31 mouse cellular contexts compared by ENCODE assay signal in the genomic region with DNA sequence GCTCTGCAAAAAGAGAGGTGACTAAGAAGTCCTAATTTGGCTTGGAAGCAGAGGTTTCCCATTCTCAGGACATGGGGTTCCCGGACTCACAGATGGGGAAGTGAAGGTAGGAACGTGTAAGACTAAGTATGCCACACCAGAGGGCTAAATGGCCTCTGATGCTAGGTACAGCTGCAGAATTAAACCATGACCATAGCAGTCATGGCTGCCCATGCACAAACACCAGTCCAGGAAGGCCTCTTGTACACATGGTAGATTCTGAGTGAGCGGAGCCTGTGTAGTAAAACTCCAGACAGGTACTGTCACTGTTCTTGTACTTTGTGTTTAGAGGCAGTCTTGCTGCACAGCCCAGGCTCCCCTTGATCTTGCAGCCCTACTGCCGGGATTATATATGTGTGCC. TPM values are rescaled to one million over a fixed set of nuclear protein-coding genes. Genes with fewer than 3 reads are reported as not detected.
"Had no signal": no experiment of that assay in that cellular context is flagged by ENCODE, and none has a peak within 500 bp of the region (broad histone marks: within the 10 kb centered on the region; RNA-seq: fewer than 3 reads in every experiment).

No protein-coding gene starts in this region.

- H3K27ac ChIP-seq: gastrocnemius, adult 2 months; heart, embryonic 10.5 days; hindbrain, embryonic 10.5 days; hindbrain, embryonic 12.5 days; hindbrain, embryonic 14.5 days; layer of hippocampus, adult 2 months; left cerebral cortex, adult 2 months; limb, embryonic 10.5 days; limb, embryonic 12.5 days; liver, embryonic 13.5 days had no signal

- H3K4me3 ChIP-seq: gastrocnemius, adult 2 months; heart, embryonic 10.5 days; heart, embryonic 12.5 days; hindbrain, embryonic 10.5 days; hindbrain, embryonic 12.5 days; layer of hippocampus, adult 2 months; left cerebral cortex, adult 2 months; limb, embryonic 10.5 days; limb, embryonic 12.5 days; liver, embryonic 13.5 days had no signal

- H3K27me3 ChIP-seq: heart, embryonic 12.5 days; hindbrain, embryonic 12.5 days; limb, embryonic 12.5 days; liver, embryonic 13.5 days had no signal

- H3K9me3 ChIP-seq: heart, embryonic 10.5 days; heart, embryonic 12.5 days; hindbrain, embryonic 10.5 days; hindbrain, embryonic 12.5 days; limb, embryonic 10.5 days; limb, embryonic 12.5 days; liver, embryonic 13.5 days had no signal

- ATAC-seq: hindbrain, embryonic 16.5 days; inflammation-experienced regulatory T-cells, adult 6 months; intestine, embryonic 16.5 days had no signal

- DNase-seq: gastrocnemius, adult 2 months; gastrocnemius, postnatal 10 days; gastrocnemius, postnatal 25 days; heart, postnatal 10 days; heart, postnatal 4 days; kidney, adult 18-20 months; kidney, adult 8-10 months; kidney, postnatal 10 days; kidney, postnatal 25 days; kidney, postnatal 4 days; liver; liver, embryonic 13.5 days had no signal

- H3K9ac ChIP-seq: heart, embryonic 12.5 days; hindbrain, embryonic 12.5 days; hindbrain, embryonic 14.5 days; limb, embryonic 12.5 days; liver, embryonic 13.5 days had no signal

- H3K4me2 ChIP-seq: heart, embryonic 12.5 days; hindbrain, embryonic 12.5 days; hindbrain, embryonic 14.5 days; limb, embryonic 12.5 days; liver, embryonic 11.5 days; liver, embryonic 13.5 days had no signal

- H3K4me1 ChIP-seq: heart, embryonic 10.5 days; heart, embryonic 12.5 days; hindbrain, embryonic 10.5 days; hindbrain, embryonic 12.5 days; limb, embryonic 10.5 days; limb, embryonic 12.5 days; liver, embryonic 13.5 days had no signal

RNA-seq across cellular contexts. Expression of gene Gm10985, which starts 9.4 kb away (rescaled TPM):
- polyA plus RNA-seq: frontal cortex, adult 2 months; heart, embryonic 10.5 days; heart, embryonic 12.5 days; heart, embryonic 14.5 days; heart, embryonic 16.5 days; hindbrain, embryonic 10.5 days; hindbrain, embryonic 12.5 days; hindbrain, embryonic 14.5 days; hindbrain, embryonic 16.5 days; inflammation-experienced regulatory T-cells, adult 6 months; intestine, embryonic 16.5 days; kidney, embryonic 14.5 days; kidney, embryonic 16.5 days; limb, embryonic 10.5 days; limb, embryonic 12.5 days; limb, embryonic 14.5 days; liver, embryonic 11.5 days; liver, embryonic 13.5 days had no signal
